Mouse (Mus musculus) spleen, postnatal 36 days (tissue): ENCODE measurements around the gene Fndc3b.

Source experiments
- DNase-seq, 2 experiments: peaks; one replicate each; pipeline ENCODE4 v3.0.0; 2022; ENCODE audit warnings: low spot score in 2 of 2, mixed read lengths in 1 of 2

The Fndc3b gene

DNA sequence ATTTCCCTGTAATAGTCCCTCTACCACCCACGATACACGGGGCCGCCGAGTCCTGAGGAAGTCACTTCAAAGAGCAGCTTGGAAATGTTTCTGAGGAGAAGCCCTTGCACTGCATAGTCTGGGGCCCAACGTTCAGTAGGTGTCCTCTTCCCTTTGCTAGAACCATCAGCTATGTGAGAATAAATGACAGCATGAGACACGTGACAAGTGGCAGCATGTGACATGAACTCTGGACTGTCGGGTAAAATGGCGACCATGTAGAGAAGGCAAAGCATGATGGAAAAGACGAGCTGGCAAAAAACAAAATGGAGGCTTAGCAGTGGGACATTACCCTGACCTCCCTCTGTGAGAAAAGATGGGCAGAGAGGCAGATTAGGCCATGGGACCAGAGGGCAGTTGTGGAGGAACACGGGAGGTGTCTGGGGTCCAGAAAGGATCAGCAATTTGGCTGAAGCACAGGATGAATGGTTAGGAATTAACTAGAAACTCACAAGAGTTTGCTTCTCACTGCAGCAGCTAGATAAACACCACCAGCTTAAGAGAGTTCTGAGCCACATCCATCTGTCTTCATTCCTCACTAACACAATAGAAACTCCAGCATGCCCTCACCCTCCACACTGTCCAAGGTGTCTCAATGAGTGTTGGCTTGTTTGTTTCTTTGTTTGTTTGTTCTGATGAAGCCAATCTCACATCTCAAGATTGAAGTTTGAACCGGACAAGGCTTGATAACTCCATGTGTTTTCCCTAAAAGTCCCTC lies 118.2 kb downstream of the Fndc3b start:
- DNase-seq, result no peak

DNA sequence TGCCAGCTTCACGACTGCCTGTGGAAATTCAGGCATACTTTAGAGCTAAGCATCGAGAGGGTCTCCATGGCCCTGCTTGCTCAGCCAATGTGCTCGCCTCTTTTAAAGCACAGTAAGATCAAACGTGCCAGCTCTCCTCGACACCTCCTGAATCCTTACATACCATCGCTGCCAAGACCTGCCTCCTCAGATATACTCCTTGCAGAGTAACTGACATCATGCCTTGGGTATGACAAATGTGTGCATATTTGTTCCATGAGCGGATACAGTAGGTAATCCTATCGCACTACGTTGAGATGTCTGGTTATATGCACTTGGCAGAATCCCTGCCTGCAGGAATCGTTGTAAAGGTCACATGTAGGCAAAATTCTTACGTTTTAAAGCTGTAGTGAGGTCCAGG lies 120.3 kb downstream of the Fndc3b start:
- DNase-seq, result no peak

DNA sequence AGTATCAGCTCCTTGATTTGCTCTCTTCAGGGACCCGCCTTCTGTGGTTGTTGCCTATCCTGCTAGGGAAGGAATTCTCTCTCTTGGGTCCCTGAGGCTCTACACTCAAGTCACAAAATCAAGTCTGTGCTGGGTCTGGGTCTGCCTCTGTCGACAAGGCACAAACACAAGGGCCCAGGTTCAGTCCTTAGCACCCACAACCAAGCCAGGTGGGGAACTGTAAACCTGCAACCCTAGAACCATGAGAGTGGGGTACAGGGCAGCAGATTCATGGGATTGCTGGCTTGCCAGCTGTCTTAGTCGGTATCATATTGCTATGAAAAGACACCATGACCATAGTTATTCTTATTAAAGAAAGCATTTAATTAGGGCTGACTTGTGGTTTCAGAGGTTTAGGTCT lies 121.8 kb downstream of the Fndc3b start:
- no peak for DNase-seq

DNA sequence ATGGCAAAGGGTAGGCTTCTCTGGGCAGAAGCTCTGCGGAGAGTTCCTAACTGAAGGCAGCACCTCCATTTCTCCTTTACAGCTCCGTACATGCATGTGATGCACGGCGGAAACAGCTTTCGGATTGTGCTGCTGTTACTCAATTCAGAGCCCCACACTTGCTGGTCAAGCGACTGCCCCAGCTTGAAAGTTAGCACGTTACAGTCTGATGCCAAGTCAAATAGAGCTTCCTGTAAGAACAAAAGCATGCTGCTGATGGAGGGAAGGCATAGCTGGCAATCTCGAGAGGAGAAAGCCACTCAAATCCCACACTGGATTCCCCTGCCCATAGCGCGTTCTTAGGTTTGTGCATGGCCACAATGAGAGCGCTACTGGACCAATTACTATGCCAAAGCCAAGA lies 122.5 kb downstream of the Fndc3b start:
- DNase-seq, result no peak

DNA sequence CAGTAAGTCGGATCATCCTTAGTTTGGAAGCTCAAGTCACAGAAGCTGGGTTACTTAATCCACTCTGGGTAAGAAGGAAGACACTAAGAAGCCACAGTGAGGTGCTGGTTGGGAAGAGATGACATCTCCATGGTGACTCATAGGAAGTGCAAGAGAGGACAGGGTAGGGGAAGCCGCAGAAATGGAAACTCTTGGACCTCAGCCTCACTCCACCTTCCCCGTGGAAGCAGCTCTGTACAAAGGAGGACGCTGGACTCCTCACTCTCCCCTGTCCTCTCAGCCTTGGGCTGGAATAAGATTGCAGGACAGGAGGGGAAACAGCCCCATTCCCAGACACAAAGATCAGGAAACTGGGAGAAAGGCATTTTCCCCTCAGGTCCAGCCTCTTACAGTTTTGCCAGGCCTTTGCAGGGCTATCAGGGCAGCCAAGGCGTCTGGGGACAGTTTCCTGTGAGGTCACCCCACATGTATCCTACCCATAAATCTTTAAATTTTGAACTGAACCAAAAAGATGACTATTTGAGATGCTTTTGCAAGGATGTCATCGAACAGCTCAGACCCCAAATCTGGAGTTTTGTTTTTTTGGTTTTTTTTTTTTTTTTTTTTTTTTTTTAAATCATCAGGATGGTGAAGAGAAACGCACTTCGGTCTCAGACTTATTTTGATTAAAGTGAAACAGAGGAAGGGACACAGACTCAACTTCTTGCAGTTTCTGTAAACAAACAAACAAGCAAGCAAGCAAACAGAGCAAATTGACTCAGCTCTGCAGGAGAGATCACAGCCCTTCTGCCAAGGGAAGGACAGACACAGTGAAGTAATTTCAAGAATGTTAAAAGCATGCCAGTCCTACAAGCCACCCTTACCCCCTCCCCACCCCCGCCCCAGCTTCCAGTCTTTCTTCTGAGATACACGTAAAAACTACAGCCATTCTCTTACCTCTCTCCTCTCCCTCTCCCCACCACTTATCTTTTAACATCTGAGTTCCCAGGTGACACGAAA lies 126.2 kb downstream of the Fndc3b start:
- DNase-seq, result no peak

DNA sequence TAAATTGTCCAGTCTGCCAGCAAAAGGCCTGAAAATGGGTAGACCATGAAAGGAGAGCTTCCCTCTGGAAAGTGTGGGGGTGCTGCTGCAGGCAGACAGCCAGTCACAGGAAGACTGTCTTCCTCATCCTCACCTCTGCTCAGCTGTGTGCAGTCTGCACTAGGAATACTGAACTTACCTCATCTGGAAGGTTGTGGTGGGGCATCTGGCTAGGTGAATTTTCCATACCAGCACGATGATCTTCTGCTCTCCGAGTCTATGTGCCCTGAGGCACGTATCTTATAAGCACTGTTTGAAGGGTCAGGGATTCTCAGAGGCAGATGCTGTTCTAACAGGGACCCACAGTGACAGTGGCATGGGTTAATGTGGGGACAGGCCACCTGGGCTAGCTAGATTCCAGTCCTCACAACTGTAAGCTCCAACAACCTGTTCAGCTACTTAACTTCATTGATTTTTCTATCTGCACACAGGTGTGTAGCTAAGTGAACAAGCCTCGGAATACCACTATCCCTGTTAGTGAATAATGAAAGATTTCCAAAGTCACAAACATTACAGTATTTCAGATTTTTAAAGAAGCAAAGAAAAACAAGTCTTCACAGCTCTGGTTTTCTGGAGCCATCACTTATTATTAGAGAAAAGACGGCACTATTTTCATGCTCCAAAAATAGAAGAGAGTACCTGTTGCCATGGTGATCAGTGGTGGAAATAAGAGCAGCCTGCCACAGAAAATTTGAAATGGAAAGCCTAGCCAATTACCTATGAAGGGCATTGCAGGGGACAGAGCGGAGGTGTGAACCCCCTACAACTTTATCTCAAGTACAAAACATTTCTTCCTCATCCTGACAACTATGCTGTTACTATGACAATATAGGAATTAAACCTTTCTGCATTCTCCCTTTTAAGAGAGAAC lies 128.9 kb downstream of the Fndc3b start:
- DNase-seq, result no peak

DNA sequence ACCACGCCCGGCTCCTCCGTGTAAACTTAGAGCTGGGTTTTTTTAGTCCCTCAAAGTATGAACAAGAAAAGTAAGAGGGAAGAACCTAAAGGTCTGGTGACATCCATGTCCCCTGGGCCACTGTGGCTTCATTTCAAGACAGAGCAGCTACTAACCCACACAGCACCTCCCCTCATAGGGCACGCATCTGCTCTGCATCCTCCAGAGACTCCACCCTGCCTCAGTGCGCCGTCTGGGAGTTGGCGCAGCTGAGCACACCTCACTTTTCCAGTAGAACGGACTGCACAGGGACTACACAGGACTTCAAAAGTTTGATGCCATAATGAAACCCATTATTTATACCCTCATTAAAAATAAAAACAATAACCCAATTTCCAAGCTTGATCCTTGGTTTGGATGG lies 130.2 kb downstream of the Fndc3b start:
- no peak for DNase-seq

DNA sequence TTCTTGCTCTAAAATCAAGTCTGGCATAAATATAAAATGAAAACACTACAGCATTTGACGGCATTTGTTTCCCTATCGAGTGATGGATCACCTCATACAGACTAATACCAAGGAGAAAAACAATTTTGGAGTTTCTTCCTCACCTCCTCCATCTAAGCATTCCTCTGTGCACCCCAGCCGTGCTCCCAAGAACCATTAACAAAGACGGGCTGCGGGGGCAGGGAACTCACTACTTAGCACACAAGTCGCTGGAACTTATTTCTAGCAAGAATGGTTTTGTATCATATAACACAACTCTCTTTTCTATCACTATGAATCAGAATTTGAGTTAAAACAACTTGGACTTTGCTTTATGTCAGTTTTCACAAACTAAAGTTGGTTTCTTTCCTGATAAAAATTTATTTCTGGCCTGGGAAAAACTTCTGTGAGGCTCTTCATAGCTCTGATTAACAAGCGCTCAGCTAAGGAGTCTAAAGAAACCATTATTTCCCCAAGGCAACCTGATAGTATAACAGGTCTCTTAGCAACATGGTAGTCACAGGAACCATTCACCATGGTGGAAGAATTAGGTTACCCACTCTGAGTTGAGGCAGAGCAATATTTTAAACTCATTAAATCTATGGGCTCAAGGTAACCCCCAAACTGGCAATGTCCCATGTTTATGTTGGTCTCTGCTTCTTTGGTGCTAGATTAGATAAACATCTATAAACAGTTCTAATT lies 131.1 kb downstream of the Fndc3b start:
- no peak for DNase-seq

DNA sequence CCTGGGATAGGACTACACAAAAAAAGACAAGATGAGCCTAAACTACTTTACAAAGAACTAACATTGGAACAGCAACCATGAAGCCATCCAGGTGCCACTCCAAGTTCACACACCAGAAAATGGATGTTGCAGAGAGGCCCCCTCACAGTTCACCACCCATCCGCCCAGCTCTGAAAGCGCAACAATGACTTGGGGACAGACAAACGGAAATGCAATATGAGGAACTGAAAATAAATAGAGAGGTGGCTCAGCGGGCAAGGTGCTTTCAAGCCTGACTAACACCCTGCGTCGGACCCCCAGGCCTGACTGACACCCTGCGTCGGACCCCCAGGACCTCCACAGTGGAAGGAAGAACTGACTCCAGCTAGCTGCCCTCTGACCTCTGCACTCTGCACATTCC lies 131.9 kb downstream of the Fndc3b start:
- DNase-seq, result peak; percentile 67 to 70

DNA sequence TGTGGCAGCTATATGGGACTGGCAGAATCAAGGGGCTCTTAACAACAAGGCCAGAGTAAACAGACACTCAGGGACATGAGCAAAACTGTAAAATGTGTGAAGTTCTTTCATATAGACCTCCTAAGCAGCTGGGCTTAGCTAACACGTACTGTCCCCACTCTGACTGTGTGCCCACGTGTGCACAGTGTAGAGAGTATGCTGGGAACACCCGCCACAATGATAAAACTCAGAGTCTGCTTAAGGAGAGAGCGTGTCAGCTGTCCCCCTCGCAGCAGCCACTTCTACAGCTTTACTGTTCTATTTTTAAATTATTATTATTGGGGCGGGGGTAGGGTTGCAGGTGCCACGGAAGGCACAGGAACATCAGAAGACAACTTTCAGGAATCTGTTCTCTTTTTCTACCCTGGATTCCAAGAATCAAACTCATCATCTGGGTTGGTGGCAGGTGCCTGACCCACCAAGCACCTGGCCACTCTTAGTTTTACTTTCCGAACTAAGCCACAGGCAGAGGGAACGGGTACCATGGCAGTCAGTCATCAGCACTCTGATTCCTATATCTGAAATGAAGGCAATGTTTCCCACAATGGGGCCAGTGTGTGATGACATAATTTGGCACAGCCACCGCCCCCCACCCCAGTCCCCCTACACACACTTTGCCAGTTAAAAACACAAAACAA lies 133.6 kb downstream of the Fndc3b start:
- no peak for DNase-seq

DNA sequence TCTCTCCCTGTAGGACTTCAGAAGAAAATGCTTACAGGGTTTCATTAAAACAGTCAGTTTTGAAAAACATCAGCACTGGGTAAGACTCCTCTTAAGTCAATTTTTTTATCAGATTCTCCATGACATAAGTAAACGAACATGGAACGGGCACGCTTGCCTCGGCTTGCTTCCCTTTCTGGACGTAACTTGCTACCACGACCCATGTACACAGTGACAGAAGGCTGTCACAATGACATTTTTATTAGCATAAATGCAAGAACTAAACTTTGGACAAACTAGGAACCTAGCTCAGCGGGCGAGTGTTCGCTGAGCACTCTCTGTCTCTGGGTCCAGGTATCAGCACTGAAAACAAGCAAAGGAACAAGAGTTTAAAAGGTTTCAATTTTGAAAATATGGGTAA lies 136.9 kb downstream of the Fndc3b start:
- DNase-seq, result no peak

DNA sequence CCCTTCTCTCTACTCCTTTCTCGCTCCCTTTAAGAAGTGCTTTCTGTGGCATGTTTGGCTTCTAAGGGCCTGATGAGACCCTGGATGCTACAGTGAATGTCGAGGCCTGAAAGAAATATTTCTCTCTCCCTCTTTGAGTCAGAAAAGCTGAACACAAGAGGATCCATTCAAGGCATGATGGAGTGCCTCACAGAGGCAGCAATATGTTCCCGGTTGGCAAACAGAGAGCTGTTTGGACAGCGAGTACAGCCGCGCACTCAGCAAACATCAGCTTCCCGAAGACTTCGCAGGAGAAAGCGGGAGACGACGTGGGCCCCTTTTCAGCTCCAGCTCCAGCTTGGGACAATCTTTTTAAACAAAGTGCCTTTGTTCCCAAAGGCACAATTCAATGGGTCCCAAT lies 137.6 kb downstream of the Fndc3b start:
- no peak for DNase-seq

DNA sequence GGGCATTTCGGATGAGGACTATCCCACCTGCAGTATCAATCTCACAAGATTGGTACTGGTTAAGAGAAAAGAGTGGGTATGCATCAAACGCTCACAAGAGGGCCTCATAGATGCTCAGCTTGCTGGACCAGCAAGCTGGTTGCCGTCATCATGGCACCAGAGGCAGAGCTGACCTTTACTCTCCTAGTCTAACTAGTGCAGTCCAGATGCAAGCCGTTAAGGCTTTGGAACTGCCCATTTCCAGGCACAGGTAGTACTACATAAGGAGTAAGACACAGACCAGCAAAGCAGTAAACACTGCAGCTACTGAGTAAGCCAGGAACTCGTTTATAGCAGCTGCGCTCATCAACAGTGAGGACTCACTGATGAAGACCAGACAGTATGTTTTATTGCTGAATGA lies 138.8 kb downstream of the Fndc3b start:
- no peak for DNase-seq

DNA sequence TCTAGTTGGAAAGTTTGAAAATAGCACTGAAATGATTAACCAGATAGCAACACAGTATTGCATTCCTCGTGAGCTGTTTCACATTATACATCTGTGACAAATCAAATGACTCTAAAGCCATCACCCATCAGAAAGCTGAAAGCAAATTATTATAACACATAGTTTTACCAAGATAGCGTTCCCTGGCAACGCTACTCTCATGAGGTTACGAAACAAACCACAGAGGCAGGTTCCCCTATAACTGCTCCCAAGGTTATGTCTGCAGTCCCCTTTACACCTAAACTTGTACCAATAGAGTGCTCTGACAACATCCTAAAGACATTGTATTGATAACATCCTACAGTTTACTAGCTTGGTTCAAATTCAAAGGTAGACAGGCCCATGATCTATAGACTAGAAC lies 145.8 kb downstream of the Fndc3b start:
- DNase-seq, result no peak

DNA sequence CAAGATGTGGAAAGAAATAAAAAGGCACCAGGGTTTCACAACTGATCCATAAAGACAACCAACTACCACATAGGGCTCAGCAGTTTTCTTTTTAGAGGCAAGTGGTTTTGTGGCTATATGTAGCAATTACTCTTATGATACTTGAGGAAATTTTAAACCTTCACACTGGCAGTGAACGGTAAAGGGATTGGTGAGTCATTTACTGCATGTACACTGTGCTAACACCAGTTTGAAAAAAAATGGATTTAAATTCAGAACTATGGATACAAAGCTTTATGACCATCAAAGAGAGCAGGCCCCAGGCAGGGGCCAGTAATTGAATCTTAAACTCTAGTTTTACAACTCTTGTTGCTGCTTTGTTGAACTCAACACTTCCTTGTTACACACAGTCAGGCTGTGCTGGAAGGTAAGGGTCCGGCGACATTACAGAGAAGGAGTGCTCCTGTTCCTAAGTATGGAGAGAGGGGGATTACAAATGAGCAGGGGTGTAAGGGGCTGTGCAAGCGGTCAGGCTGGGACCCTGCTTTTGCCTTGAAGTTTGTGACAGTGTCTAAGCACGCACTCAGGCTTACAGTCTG lies 148.0 kb downstream of the Fndc3b start:
- DNase-seq, result no peak

DNA sequence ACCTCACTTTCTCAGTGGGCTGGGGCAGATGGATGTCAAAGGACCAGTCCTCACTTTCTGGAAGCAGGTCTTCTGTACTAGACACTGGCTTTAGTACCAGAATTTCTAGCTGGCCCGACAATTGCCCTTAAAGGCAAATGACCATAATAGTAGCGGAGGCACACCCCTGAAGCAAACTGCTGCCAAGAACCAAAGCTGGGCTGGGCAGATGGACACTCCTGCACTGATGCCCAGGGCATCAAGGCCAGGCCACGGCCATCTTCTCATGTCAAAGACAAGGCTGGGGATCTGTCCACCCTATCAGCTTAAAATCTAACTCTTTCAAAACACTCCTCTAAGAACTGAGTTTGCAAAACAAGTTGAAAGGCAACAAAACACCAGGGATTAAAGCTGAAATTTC lies 148.6 kb downstream of the Fndc3b start:
- no peak for DNase-seq

DNA sequence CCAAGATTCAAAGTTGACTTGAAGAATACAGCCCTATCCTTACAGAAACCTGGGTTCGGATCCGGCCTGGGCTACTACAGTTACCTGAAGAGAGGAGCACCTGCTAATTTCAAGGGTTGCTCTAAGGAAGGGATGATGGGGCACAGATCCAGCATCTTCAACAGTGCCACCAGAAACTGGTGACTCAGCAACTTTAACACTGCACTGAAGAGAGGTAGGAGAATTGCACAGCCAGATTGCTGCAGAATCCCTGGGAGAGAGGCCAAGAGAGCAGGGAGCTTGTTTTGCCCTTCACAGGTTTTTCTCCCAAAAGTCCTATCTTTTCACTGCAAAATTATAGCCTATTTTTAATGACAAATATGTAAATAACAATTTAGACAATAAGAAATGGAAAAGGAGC lies 149.2 kb downstream of the Fndc3b start:
- no peak for DNase-seq

DNA sequence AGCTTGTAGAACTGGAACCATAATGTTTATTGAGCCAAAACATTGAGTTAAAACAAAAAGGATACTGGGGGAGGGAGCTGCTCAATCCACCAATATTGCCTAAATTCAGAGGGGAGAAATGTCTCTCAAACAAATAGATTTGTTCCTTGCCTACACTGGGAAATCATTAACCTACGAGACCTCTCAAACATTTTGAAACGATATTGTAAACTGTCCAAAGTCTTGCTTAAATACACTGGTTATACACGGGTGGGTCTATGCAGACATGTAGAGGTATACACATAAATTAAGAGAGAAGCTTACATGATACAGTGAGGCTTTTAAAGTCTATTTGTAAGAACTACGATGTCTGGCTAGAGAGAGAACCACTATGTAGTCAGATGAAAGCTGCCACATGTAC lies 151.8 kb downstream of the Fndc3b start:
- no peak for DNase-seq

DNA sequence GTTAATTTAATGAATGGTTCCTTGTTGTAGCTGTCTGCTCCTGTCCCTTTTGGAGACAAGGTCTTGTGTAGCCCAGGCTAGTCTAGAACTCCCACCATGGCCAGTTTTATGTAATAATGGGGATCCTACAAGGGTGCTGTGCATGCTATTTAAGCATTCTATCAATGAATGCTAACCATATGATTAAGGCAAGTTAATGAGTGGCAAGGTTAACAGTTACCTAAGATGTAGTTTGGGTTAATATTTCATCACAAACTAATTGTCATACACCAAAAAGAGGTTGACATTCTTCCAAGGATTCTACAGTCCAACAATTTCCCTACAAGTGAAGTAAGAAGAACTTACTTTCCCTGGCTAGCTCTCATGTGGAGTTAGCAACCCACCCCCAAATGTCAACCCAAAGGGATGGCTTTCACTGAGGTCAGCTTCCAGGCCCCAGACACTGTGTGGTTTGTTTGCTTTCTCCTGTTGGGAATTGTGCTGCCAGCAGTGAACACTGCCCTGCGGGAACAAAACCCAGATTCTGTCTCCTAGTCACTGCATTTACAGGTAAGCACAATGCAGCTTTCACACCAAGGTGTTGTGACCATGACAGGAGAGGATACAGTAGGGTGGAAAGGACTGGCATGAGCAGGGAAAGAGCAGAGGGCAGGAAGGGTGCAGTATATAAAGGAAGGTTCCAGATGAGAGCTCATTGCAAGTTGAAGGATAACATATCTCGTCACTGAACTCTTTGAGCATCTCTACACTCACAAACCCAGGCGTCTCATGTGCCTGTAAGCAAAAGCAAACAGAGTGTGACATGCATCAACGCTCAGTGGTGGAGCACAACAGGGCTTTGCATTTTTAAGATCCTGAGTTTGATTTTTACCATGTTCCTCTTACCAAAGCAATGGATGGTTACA lies 153.8 kb downstream of the Fndc3b start:
- no peak for DNase-seq
